Mouse (Mus musculus) CD4-positive helper T cell, adult 2 months (primary cell): Measurements from ENCODE around the gene Antxr1.
"Not testable (repeated sequence)": the region's sequence is repeated elsewhere in the genome, so short reads cannot be mapped to it uniquely, and the experiment has no call there.

Experiments
- DNase-seq: peaks from one replicate; pipeline ENCODE4 v3.0.0-alpha.2; 2012; ENCODE audit warnings: low read depth, missing footprints, low spot score

Gene Antxr1

GRCm38 (mm10) chr6:87103314-87103713 is 232.3 kb downstream of the Antxr1 start:
- DNase-seq: no peak

GRCm38 (mm10) chr6:87102421-87102911 is 233.2 kb downstream of the Antxr1 start:
- DNase-seq: no peak

GRCm38 (mm10) chr6:87101955-87102353 is 233.7 kb downstream of the Antxr1 start:
- peak; percentile 9 for DNase-seq

GRCm38 (mm10) chr6:87101281-87101954 is 234.2 kb downstream of the Antxr1 start:
- peak; percentile 81 for DNase-seq

- DNase-seq: no peak
Measured at GRCm38 (mm10) chr6:87100297-87101020, 235.2 kb downstream of the Antxr1 start.

- peak; percentile 12 for DNase-seq
Measured at GRCm38 (mm10) chr6:87099671-87100296, 235.8 kb downstream of the Antxr1 start.

GRCm38 (mm10) chr6:87099261-87099660 is 236.4 kb downstream of the Antxr1 start:
- no peak for DNase-seq

- DNase-seq: not testable (repeated sequence)
Measured at GRCm38 (mm10) chr6:87093631-87094030, 242.0 kb downstream of the Antxr1 start.

- no peak for DNase-seq
Measured at GRCm38 (mm10) chr6:87092476-87092875, 243.1 kb downstream of the Antxr1 start.

- DNase-seq: no peak
Measured at GRCm38 (mm10) chr6:87090877-87091276, 244.7 kb downstream of the Antxr1 start.

GRCm38 (mm10) chr6:87088356-87088755 is 247.3 kb downstream of the Antxr1 start:
- DNase-seq: no peak

- DNase-seq: no peak
Measured at GRCm38 (mm10) chr6:87085026-87085425, 250.6 kb downstream of the Antxr1 start.
